ENCODE assay signal across 8 mouse cellular contexts in the genomic region with DNA sequence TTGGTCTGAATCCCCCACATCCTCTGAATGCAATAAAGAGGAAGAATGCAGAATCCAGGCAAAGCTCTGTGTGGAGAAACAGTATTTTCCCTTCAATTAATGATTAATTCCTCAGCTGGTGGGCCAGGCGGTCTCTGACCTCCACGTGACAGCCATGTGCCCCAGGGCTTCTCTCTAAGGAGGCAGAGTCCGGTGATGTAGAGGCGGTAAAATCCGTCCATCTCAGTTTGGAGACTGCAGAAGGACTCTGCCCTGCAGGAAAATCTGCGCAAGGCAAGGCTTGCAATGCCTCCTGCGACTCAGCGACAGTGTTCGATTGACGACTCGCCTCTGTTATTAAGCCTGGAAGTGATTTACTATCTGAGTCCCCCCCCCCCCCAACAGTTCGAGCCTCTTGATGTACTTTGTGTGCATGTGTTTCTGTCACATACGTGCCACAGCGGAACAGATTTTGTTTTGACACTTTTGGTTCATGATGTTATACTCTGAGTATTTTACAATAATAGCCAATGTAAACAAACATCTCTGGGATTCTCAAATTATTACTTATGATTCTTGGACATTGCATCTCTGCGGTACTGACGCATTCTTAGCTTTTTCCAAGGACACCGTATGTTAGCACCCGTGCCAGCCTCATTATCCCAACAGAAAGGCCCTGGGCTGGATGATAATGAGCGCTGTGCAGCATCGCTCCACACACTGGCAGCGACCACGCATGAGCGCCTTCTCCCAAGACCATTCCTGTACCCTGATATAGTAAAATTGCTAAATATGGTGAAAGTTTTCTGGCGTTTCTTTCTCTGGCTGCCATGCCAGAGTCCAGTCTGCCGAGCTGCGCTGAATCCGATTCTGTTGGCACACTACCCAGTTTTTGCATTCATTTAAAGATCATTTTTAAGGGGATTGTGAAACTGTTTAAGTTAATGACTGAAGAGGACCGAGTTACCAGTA. TPM values are rescaled to one million over a fixed set of nuclear protein-coding genes. Genes with fewer than 3 reads are reported as not detected.
DNase-seq lines count a peak whose midpoint lies in the region; ATAC-seq and TF ChIP-seq lines count a peak whose summit lies in the region.

No protein-coding gene starts in this region.

- DNase-seq in lung, embryonic 14.5 days, result peak; percentile 86
- no peak for DNase-seq in lung, postnatal 36 days
- peak; percentile 45 for DNase-seq in induced T-regulatory cell, adult 2 months (ENCODE audit: low read depth)
- peak; percentile 79 for DNase-seq in neural tube, embryonic 10.5 days (ENCODE audit: extremely low spot score, low spot score)
- no peak for DNase-seq in c-Kit-positive CD71-positive TER-119-positive erythroid progenitor cells, embryonic 14.5 days (ENCODE audit: low spot score)

- 2% methylated on average over 28 of the region's 28 CpGs for WGBS in lung, embryonic 14.5 days
- 2% methylated on average over 28 of the region's 28 CpGs for WGBS in forebrain, embryonic 15.5 days
- WGBS in limb, embryonic 13.5 days, result 1% methylated on average over 28 of the region's 28 CpGs

- ATAC-seq in lung, embryonic 14.5 days (ENCODE audit: insufficient read depth), result no peak
- ATAC-seq in forebrain, embryonic 15.5 days (replicated peaks), result peak; percentile 27; the same call in 1 of the 2 replicates
- ATAC-seq in limb, embryonic 13.5 days (ENCODE audit: low FRiP score, low read depth), result no peak

- H3K4me1 ChIP-seq in lung, embryonic 14.5 days (ENCODE audit: insufficient read depth), result peaks cover 12% of the 10 kb centered on the region; the same call in 1 of the 2 replicates
- H3K4me1 ChIP-seq in brown adipose tissue, adult 24 weeks (ENCODE audit: control insufficient read depth, insufficient read depth, insufficient read length, low read length), result peaks cover 14% of the 10 kb centered on the region
- peaks cover 55% of the 10 kb centered on the region for H3K4me1 ChIP-seq in forebrain, embryonic 15.5 days
- peaks cover 44% of the 10 kb centered on the region for H3K4me1 ChIP-seq in limb, embryonic 13.5 days

- no peak for TF ChIP-seq CTCF in lung, embryonic 14.5 days (IDR thresholded peaks at IDR 0.05; ENCODE audit: low read depth)

- peak overlapping the region; percentile 66 for H3K9ac ChIP-seq in lung, embryonic 14.5 days
- peak overlapping the region; percentile 77 for H3K9ac ChIP-seq in forebrain, embryonic 15.5 days (replicated peaks)
- H3K9ac ChIP-seq in limb, embryonic 13.5 days, result peak overlapping the region; percentile 66

- H3K27ac ChIP-seq in lung, embryonic 14.5 days (ENCODE audit: low read depth), result peak overlapping the region; percentile 99
- H3K27ac ChIP-seq in brown adipose tissue, adult 24 weeks (replicated peaks; ENCODE audit: low read depth, low read length), result peak overlapping the region; percentile 95; the same call in 1 of the 2 replicates
- peak overlapping the region; percentile 93 for H3K27ac ChIP-seq in forebrain, embryonic 15.5 days (replicated peaks)
- H3K27ac ChIP-seq in limb, embryonic 13.5 days, result peak overlapping the region; percentile 99

- no peaks in the 10 kb centered on the region for H3K27me3 ChIP-seq in lung, embryonic 14.5 days (ENCODE audit: insufficient read depth, low read length)
- 0 out of 2 replicates have a peak, but pooled peaks cover 3% of the 10 kb centered on the region for H3K27me3 ChIP-seq in forebrain, embryonic 15.5 days
- H3K27me3 ChIP-seq in limb, embryonic 13.5 days, result no peaks in the 10 kb centered on the region

- peak overlapping the region; percentile 69 for H3K4me2 ChIP-seq in lung, embryonic 14.5 days
- H3K4me2 ChIP-seq in forebrain, embryonic 15.5 days (replicated peaks), result peak overlapping the region; percentile 95
- H3K4me2 ChIP-seq in limb, embryonic 13.5 days (replicated peaks), result peak overlapping the region; percentile 83

- no peaks in the 10 kb centered on the region for H3K9me3 ChIP-seq in lung, embryonic 14.5 days (ENCODE audit: low read depth, low read length)
- H3K9me3 ChIP-seq in forebrain, embryonic 15.5 days, result no peaks in the 10 kb centered on the region
- no peaks in the 10 kb centered on the region for H3K9me3 ChIP-seq in limb, embryonic 13.5 days

- peaks cover 6% of the 10 kb centered on the region; the same call in 1 of the 2 replicates for H3K36me3 ChIP-seq in lung, embryonic 14.5 days (ENCODE audit: insufficient read depth)
- H3K36me3 ChIP-seq in forebrain, embryonic 15.5 days, result no peaks in the 10 kb centered on the region
- peaks cover 4% of the 10 kb centered on the region; the same call in 1 of the 2 replicates for H3K36me3 ChIP-seq in limb, embryonic 13.5 days

- peak overlapping the region; percentile 76 for H3K4me3 ChIP-seq in lung, embryonic 14.5 days (ENCODE audit: low read depth, low read length)
- H3K4me3 ChIP-seq in brown adipose tissue, adult 24 weeks (ENCODE audit: insufficient read depth, low read depth, low read length), result peak overlapping the region; percentile 75; the same call in 1 of the 2 replicates
- H3K4me3 ChIP-seq in forebrain, embryonic 15.5 days, result peak overlapping the region; percentile 85
- peak overlapping the region; percentile 80 for H3K4me3 ChIP-seq in limb, embryonic 13.5 days

RNA-seq across cellular contexts. Expression of a gene that starts 0.5 kb away (rescaled TPM):
- 470 and 497 TPM in 2 replicates for polyA plus RNA-seq in lung, embryonic 14.5 days (2014; fragmentation: Nextera tagmentation; extraction: Ambion mirVana)
- 40.6 and 60.6 TPM in 2 replicates for polyA plus RNA-seq in brown adipose tissue, adult 24 weeks (2012; ENCODE audit: insufficient read depth, insufficient read length, missing spikeins)
- 509 and 581 TPM in 2 replicates for polyA plus RNA-seq in forebrain, embryonic 15.5 days (2015; fragmentation: Nextera tagmentation; extraction: Ambion mirVana)
- polyA plus RNA-seq in limb, embryonic 13.5 days (2015; fragmentation: Nextera tagmentation; extraction: Ambion mirVana), result 388 and 402 TPM in 2 replicates

Comparison
In these comparisons a context has a peak if more than half of its experiments do, and no peak if none do; other contexts are left out.
1. DNase-seq: peak in lung, embryonic 14.5 days (single experiment), induced T-regulatory cell, adult 2 months (single experiment) and neural tube, embryonic 10.5 days (single experiment); none in lung, postnatal 36 days (single experiment) and c-Kit-positive CD71-positive TER-119-positive erythroid progenitor cells, embryonic 14.5 days (single experiment).
2. Peak in every context shown above with its lines, with median percentiles within 50 percentile points of each other: H3K27ac ChIP-seq, H3K4me2 ChIP-seq, H3K4me3 ChIP-seq and H3K9ac ChIP-seq.